Mouse (Mus musculus) fat pad, adult 2 months (tissue): ENCODE data around the gene Adgrb3.

Experiments used
- DNase-seq: peaks from one replicate; pipeline ENCODE4 v3.0.0-alpha.2; 2011; ENCODE audit warnings: low read depth, low spot score; ENCODE audit errors: extremely low read depth

The Adgrb3 gene

GRCm38 (mm10) chr1:25828971-25829920 is at the start of gene Adgrb3:
Adgrb3 (minus strand) TSS chr1:25829707.
- no peak for DNase-seq

DNA sequence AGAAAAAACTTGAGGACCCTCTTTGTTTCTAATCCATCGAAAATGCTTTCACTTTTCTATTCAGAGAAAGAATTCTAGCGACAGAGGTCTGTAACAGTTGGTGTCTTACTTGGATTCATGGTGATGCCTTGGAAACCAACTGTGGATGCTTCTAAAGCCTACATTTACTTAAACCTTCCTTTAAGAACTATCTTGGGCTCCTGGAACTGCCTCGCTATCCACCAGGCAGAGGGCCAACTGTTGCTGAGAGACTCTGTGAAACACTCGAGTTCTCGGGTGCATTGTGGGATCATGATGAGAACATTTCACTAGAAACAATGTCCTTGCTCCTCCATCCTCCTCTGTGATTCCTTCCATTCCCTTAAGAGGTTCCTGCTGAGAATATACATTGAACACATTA is 48.0 kb upstream of the Adgrb3 start:
- DNase-seq = no peak

GRCm38 (mm10) chr1:25857473-25857872 is 28.0 kb upstream of the Adgrb3 start:
- DNase-seq = no peak

DNA sequence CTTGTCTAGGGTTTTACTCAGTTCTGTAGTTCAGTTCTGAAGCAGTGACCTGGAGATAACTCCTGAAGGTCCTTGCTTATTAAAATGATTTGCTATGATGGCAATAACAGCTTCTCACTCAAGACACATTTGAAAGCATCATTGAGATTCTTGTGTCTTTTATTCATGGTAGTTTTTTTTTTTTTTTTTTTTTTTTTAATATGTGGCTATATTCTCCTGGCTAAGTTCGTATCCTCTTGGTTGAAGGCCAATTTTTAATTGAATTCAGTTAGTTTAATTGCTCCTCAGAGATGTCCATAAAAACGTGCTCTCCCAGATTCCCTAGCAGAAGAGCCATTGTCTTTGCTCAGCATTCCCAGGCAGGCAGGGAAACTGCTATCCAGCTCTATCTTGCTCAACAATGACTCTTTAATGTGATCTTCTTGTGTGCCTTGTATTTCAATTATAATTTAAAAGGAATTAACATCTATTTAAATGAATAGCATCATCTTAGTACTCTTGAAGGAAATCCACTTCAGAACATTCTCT is 25.0 kb upstream of the Adgrb3 start:
- no peak for DNase-seq

DNA sequence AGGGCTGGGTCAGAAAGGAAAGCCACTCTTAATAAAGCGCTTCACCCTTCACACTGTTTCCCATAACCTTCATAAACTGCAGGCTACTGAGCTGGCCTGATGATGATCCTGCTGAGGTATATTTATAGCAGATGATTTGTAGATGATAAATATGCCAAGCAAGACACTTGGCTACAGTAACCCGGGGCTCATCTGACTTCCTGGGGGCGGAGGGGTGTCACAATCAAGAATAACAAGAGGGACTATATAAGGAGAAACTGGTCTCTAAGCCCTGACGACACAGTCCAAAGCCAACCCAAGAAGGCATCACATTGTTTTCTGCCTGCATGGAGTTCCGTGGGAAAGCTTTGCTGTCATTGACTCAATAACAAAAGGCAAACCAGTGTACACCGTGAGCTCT is 2.8 kb upstream of the Adgrb3 start:
- no peak for DNase-seq

DNA sequence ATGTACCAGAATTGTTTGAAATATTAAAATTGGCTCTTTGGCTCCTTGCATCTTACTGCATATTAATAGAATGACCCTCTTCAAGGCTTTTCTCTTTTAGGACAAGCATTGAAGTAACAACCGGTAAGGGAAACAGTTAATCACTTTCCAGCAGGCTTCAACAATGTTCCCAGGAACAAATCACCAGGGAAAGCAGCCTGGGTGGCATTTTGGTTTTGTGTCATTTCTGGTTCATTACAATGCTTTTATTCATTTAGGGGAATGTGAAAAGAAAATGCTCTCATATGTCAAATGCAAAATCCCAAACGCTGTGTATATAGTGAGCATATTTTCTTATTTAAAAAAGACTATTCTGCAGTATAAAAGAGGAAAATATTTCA is 2.0 kb upstream of the Adgrb3 start:
- no peak for DNase-seq

GRCm38 (mm10) chr1:25830757-25831520 is 1.4 kb upstream of the Adgrb3 start:
- no peak for DNase-seq

DNA sequence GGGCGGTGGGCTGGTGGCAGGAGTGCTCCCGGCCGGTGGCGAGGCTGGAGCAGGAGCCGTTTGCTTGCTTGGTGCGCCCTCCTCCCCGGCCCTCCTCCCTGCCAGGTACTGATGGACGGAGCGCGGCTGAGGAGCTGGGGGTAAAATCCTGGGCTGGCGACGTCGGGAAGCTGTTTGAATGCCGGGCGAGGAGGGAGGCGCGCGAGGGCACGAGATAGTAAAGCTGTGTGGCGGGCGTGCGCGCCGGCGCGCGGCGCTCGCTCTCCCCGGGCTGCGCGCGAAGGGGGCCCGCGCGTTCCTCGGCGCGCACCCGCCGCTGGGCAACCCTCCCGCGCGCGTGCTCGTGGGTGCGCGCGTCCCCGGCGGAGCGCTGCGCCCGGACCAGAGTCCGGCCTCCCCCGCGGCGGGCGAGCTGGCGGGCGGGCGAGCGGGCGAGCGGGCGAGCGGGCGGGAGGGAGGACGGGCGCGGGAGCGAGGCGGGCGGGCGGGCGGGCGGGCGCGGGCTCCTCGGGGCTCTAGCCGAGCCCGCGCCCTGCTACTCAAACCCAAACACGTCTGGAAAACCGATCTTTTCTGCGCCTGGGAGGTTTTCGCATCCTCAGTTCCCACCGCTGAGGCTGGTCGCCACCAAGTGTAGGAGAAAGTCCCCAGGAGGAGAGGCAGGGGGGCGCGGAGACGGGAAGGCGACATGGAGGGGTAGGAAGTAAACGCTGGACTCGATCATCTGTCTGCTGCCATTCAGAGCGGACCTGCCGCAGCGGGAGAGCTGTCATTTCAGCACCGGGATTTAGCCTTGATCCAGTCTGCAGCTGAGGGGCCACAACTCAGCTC is 629 bp upstream of the Adgrb3 start:
- no peak for DNase-seq

DNA sequence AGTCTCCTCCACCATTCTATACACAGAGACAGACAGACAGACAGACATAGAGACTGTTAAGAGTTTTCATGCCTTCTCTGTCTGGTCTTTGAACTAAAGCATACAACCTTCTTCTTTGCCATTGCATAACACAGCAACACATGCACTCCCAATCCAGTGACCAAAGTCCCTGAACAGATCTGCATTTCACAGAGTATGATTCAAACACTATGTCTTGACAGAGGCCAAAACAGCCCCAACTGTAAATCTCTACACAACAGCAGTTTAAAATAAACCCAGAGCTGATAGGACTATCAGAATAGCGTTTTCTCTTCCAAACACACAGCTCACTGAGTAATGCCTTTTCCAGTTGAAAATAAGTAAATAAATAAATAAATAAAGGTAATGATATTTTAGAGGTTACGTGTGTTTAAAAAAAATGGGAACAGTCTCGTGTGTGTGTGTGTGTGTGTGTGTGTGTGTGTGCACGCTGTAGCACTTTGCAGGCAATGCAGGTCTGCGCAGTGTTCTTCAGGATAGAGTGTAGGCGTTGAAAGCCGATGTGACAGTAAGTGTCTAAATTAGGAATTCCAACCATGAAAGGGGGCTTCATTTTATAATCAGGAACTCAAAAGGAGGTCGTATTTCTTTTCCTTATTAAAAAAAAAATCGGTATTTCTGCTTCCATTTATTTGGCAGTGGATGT is 1.3 kb downstream of the Adgrb3 start:
- no peak for DNase-seq

- DNase-seq = no peak
These were observed 2.1 kb downstream of the Adgrb3 start for GRCm38 (mm10) chr1:25827436-25827835.

DNA sequence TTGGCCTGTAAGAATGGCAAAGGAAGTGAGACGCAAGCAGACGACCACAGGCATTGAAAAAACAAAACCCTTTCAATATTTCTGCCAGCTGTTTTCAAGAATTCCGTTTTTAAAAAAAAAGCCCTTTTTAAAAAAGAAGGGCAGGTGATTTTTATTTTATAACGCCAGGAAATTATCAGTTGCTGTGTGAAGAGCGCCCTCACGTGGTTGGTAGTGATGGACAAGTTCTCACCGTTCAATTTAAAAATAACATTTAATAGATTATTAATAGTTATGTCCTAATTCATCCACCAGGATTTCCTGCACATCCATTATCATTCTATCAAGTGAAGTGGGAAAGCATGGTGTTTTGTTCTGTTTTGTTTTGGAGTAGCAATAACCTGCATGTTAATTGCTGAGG is 2.7 kb downstream of the Adgrb3 start:
- no peak for DNase-seq

- no peak for DNase-seq
These were observed 4.9 kb downstream of the Adgrb3 start for GRCm38 (mm10) chr1:25824626-25825025.

- DNase-seq = no peak
These were observed 5.5 kb downstream of the Adgrb3 start for GRCm38 (mm10) chr1:25823961-25824360.

- no peak for DNase-seq
These were observed 14.0 kb downstream of the Adgrb3 start for GRCm38 (mm10) chr1:25815491-25815890.

DNA sequence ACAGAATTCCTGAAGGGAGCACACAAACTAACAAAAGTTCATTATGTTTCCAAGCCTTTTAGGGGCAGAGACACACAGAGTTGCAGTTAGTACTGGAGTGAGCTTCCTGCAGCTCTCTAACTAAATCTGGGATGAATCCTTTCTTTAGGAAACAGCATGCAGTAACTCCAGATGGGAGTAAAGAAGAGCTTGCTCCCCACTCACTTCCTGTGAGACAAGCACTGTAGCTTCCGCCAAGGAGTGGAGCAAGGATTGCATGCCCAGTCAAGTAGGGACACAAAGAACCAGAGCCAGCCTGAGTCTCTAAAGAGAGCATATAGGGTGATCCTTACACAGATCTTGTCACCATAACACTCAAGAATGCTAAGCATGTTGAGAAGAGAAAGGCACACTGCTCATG is 50.7 kb downstream of the Adgrb3 start:
- DNase-seq = no peak

- no peak for DNase-seq
These were observed 52.0 kb downstream of the Adgrb3 start for GRCm38 (mm10) chr1:25777459-25777858.

DNA sequence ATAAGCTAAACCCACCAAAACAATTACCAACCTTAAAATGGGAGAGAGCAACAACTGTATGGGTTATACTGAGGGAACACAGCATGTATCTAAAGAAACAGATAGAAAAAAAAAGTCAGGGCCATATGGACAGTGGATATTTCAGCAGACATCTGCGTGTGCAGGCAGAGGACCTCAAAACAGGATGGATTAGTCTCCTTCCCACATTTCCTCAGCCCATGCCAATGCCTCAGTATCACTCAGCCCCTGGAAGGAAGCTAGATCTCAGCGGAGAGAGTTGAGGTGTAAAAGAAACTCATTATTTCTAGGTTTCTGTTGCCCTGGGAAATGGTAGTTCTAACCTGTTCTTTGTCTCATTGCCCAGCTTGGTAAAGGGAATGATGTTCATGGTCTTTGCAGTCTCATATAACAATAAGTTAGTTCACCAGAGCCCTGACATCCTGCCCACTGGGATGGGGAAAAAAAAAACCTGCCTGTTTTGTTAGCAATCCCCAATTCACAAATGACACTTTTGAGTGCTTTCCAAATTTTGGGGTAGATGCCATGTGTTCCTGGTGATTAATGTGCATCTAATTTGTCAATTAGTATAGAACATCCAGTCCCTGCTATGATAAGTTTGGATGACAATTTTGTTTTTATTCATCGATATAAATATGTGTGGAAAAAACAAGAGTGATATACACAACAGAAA is 53.9 kb downstream of the Adgrb3 start:
- DNase-seq = no peak

GRCm38 (mm10) chr1:25768958-25769357 is 60.5 kb downstream of the Adgrb3 start:
- DNase-seq = no peak

DNA sequence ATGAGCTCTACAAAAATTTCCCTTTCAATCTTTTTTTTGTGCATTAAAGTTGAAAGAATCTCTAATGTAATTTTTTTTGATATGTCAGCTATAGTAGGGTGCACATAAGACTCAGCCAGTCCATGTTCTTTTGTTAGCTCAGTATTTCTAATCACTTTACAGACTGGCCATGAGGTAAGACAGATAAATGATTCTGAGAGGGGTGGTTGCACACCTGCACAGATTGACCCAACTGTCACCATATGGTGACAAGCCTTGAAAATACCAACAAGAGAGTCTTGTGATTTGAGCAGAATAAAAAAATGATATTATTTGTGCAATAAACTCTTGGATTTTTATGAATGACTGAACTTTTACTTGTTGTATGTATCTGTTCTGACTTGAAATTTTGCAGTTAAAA is 74.2 kb downstream of the Adgrb3 start:
- no peak for DNase-seq

DNA sequence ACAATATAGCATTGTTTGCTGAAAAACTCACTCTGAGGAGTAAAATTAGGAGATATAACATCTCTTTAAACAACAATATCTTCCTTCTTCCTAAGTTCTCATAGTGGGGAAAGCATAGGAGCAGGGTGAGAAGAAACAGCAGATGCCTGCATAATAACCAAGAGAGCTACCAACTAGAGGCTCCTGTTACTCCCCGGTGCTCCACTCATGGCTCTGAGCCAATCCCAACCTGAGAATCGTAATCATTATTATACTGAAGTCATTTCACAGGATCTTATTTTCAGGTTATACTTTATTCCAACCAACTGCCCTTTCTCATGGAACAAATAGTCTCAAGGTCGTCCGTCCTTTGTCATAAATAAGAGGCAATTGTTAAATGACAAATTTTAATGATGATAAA is 75.0 kb downstream of the Adgrb3 start:
- no peak for DNase-seq
